Mouse (Mus musculus) layer of hippocampus, adult 9-11 months (tissue): Measurements from ENCODE around the gene Pex16.

Source experiments
- DNase-seq: peaks from one replicate; pipeline ENCODE4 v3.0.0; 2022

Pex16 gene

GRCm38 (mm10) chr2:92370821-92371805 is 3.4 kb upstream of the Pex16 start:
- no peak for DNase-seq

- DNase-seq = no peak
Observed at GRCm38 (mm10) chr2:92371971-92372690, 2.3 kb upstream of the Pex16 start.

GRCm38 (mm10) chr2:92372767-92373436 is 1.6 kb upstream of the Pex16 start:
- no peak for DNase-seq

GRCm38 (mm10) chr2:92373437-92373813 is 1.1 kb upstream of the Pex16 start:
- no peak for DNase-seq

GRCm38 (mm10) chr2:92375099-92375623 is 685 bp downstream of the Pex16 start:
- peak; percentile 98 for DNase-seq

- DNase-seq = no peak
Observed at GRCm38 (mm10) chr2:92375788-92376187, 1.3 kb downstream of the Pex16 start.

- DNase-seq = no peak
Observed at GRCm38 (mm10) chr2:92376300-92376699, 1.8 kb downstream of the Pex16 start.

GRCm38 (mm10) chr2:92377320-92377719 is 2.8 kb downstream of the Pex16 start:
- no peak for DNase-seq

- DNase-seq = no peak
Observed at GRCm38 (mm10) chr2:92379783-92380494, 5.5 kb downstream of the Pex16 start.

- no peak for DNase-seq
Observed at GRCm38 (mm10) chr2:92380495-92381050, 6.1 kb downstream of the Pex16 start.

GRCm38 (mm10) chr2:92381161-92381560 is 6.7 kb downstream of the Pex16 start:
- DNase-seq = no peak

- DNase-seq = no peak
Observed at GRCm38 (mm10) chr2:92381901-92382588, 7.6 kb downstream of the Pex16 start, which contains the start of gene 1700029I15Rik. TSS of gene 1700029I15Rik (plus strand) at chr2:92382538.

- DNase-seq = no peak
Observed at GRCm38 (mm10) chr2:92382759-92383158, 8.3 kb downstream of the Pex16 start.

- DNase-seq = no peak
Observed at GRCm38 (mm10) chr2:92384101-92384500, 9.6 kb downstream of the Pex16 start.

GRCm38 (mm10) chr2:92385113-92386051 is 10.9 kb downstream of the Pex16 start:
- DNase-seq = no peak

GRCm38 (mm10) chr2:92386821-92387570 is 12.5 kb downstream of the Pex16 start:
- DNase-seq = no peak

- DNase-seq = peak; percentile 89
Observed at GRCm38 (mm10) chr2:92387646-92388045, 13.2 kb downstream of the Pex16 start.

GRCm38 (mm10) chr2:92388081-92388517 is 13.6 kb downstream of the Pex16 start:
- DNase-seq = peak; percentile 56
